Mouse (Mus musculus) liver, postnatal 0 days (tissue): ENCODE results near the gene Slc48a1. TPM values are rescaled to one million over a fixed set of nuclear protein-coding genes. Genes with fewer than 3 reads are reported as not detected.
A peak's percentile ranks its signal among the peaks of the same experiment; 100 is the strongest.

Experiments used
- ATAC-seq: fragments of 200-750 bp; cut with Nextera tagmentation; 2 replicates; pipeline ENCODE4 v1.8.0; 2017; ENCODE audit warnings: mild to moderate bottlenecking, moderate library complexity
- DNase-seq: peaks from one replicate; pipeline ENCODE4 v3.0.0-alpha.2; 2016
- H3K27ac ChIP-seq: fragments of 300-500 bp; sonication (generic); 2 replicates; pipeline ENCODE4 v1.5.1; 2014; ENCODE audit warnings: antibody characterized with exemption, moderate library complexity, mild to moderate bottlenecking, low read depth
- H3K27me3 ChIP-seq: fragments of 300-500 bp; sonication (generic); 2 replicates; pipeline ENCODE4 v1.6.1; 2014; ENCODE audit warnings: low read length, control low read depth, mixed read lengths; ENCODE audit not compliant: insufficient read depth
- H3K36me3 ChIP-seq: fragments of 300-500 bp; sonication (generic); replicated peaks from 2 replicates; pipeline ENCODE4 v1.6.1; 2014; ENCODE audit warnings: mild to moderate bottlenecking, control low read depth, low read length, moderate library complexity, mixed read lengths; ENCODE audit not compliant: insufficient read depth
- H3K4me1 ChIP-seq: fragments of 300-500 bp; sonication (generic); 2 replicates; pipeline ENCODE4 v1.6.1; 2014; ENCODE audit warnings: antibody characterized with exemption, mild to moderate bottlenecking, control low read depth; ENCODE audit not compliant: insufficient read depth
- H3K4me2 ChIP-seq: fragments of 300-500 bp; sonication (generic); 2 replicates; pipeline ENCODE4 v1.6.1; 2014; ENCODE audit warnings: low read depth, mild to moderate bottlenecking, low read length, moderate library complexity, mixed read lengths
- H3K4me3 ChIP-seq: fragments of 300-500 bp; sonication (generic); 2 replicates; pipeline ENCODE4 v1.5.1; 2014; ENCODE audit warnings: low read depth, low read length
- H3K9ac ChIP-seq: fragments of 300-500 bp; sonication (generic); replicated peaks from 2 replicates; pipeline ENCODE4 v1.6.1; 2014; ENCODE audit warnings: mild to moderate bottlenecking, moderate library complexity
- H3K9me3 ChIP-seq: fragments of 300-500 bp; sonication (generic); 2 replicates; pipeline ENCODE4 v1.6.1; 2016; ENCODE audit warnings: mild to moderate bottlenecking, control low read depth, low read length, mixed read lengths
- CTCF ChIP-seq: sonication (generic); IDR thresholded peaks from 2 replicates; pipeline ENCODE4 v1.5.1; 2016; ENCODE audit warnings: antibody characterized with exemption, low read depth
- EP300 ChIP-seq: IDR thresholded peaks from 2 replicates; pipeline ENCODE4 v1.6.1; 2016; ENCODE audit warnings: antibody characterized with exemption, low read depth, mild to moderate bottlenecking
- WGBS: fragments of 180-500 bp; shearing (Covaris S2); extraction: QIAGEN DNeasy Blood & Tissue Kit; methylation state at CpG from one replicate; pipeline ENCODE4 v1.1.7; 2014; ENCODE audit not compliant: insufficient replicate concordance; 5-methylcytosine and 5-hydroxymethylcytosine counted together
- polyA plus RNA-seq: library from polyadenylated mRNA; unstranded; fragments of >200 nt; fragmentation: Nextera tagmentation; extraction: Ambion mirVana; gene quantifications from 2 replicates; pipeline ENCODE4 v1.2.1, GENCODE M21; 2015

Slc48a1 gene
- polyA plus RNA-seq, 1 experiment from 2014 or later: 61.1 TPM

DNA sequence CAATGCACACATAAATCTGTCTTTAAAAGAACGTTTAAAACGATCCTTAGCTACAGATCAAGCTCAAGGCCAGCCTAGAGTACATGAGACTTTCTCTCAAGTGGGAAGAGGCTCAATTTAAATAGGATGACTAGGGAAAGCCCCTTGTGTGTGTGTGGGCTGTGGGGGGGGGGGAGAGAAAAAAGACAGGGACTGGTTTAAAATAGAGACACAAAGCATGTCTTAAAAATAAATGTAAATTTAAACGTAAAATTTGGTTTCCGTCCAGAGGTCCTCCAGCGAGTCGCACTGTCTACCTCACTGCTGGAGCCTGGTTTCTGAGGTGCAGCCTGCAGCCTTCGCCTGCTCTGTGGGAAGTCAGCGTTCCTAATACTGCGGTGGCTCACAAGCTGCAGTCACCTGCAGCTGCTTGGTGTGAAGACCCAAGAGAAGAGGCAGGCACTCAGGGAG, 38.0 kb upstream of the Slc48a1 start:
- DNase-seq: no peak
- H3K9ac ChIP-seq: no peak overlapping the region
- H3K4me2 ChIP-seq: no peak overlapping the region
- no peak overlapping the region for H3K4me3 ChIP-seq
- H3K27ac ChIP-seq: no peak overlapping the region
- peaks cover 11% of the 10 kb centered on the region for H3K4me1 ChIP-seq
- no peaks in the 10 kb centered on the region for H3K9me3 ChIP-seq
- H3K36me3 ChIP-seq: no peaks in the 10 kb centered on the region
- no peaks in the 10 kb centered on the region for H3K27me3 ChIP-seq
- ATAC-seq: no peak
- TF ChIP-seq CTCF (no peak), EP300 (no peak)
- WGBS: 88% methylated on average over 9 of the region's 9 CpGs

DNA sequence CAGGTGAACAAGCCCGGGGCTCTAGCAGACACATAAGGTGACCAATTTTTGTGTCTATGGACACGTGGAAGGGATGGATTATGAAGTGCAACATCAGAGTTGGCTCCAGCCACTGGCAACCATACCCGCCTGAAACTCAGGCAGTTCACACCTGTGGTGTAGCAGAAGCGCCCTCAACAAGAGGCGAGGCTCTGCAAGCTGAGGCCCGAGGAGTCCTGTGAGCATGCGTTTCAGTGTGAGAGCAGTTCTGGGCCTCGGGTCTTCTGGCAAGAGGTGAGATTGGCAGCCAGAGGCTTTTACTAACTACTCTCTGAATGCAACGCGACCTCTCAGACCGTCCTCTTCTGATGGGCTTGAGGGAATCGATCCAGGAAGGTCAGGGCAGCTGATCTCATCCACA, 36.7 kb upstream of the Slc48a1 start:
- H3K27ac ChIP-seq: no peak overlapping the region

DNA sequence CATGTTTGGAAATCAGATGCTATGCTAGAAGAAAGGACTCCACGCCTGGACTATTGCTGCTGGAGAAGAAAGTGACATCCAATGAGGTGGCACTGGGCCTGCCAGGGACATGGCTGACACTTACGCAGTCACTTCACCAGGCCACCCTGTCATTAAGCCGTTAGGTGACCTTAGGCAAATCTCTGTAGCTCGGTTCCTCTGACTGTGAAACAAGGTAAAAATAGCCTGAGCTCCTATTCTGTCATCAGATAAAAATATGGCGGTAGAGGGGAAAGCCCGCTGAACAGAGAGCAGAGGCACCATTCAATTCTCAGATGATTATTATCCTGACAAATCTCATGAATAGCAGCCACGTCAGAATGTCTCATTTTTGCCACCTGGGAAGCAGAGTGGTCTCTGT, 36.2 kb upstream of the Slc48a1 start:
- Histone ChIP-seq H3K4me1 (peaks cover 18% of the 10 kb centered on the region), H3K9me3 (no peaks in the 10 kb centered on the region), H3K27me3 (no peaks in the 10 kb centered on the region), H3K4me2 (no peak overlapping the region), H3K4me3 (no peak overlapping the region), H3K9ac (no peak overlapping the region), H3K36me3 (no peaks in the 10 kb centered on the region), H3K27ac (no peak overlapping the region)
- 44% methylated on average over 7 of the region's 7 CpGs for WGBS
- ATAC-seq (no peak), DNase-seq (no peak)
- no peak for TF ChIP-seq CTCF
- TF ChIP-seq EP300: no peak

More for the DNA sequence above, 36.7 kb upstream of the Slc48a1 start:
- H3K9ac ChIP-seq: no peak overlapping the region
- 76% methylated on average over 12 of the region's 12 CpGs for WGBS
- no peak overlapping the region for H3K4me2 ChIP-seq
- no peak for ATAC-seq
- no peaks in the 10 kb centered on the region for H3K9me3 ChIP-seq
- no peak overlapping the region for H3K4me3 ChIP-seq
- peaks cover 15% of the 10 kb centered on the region for H3K4me1 ChIP-seq
- DNase-seq: no peak
- H3K27me3 ChIP-seq: no peaks in the 10 kb centered on the region
- TF ChIP-seq CTCF (no peak), EP300 (no peak)
- no peaks in the 10 kb centered on the region for H3K36me3 ChIP-seq

DNA sequence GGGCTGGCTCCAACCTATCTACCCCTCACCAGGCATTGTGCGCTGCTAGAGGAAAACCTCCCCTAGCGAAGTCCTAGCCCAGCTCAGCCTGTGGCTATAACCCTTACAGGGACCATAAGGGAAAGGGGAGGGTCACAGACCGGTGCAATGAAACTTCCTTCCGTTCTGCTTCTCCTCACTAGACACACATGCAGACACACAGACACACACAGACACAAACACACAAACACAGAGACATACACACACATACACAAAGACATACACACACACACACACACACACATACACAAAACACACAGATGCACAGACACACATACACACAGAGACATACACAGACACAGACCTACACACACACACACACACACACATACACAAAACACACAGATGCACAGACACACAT, 35.7 kb upstream of the Slc48a1 start:
- H3K27ac ChIP-seq: peak overlapping the region; percentile 29; the same call in 1 of the 2 replicates
- H3K4me1 ChIP-seq: peaks cover 18% of the 10 kb centered on the region
- H3K9ac ChIP-seq: no peak overlapping the region
- no peak overlapping the region for H3K4me3 ChIP-seq
- ATAC-seq: no peak
- TF ChIP-seq CTCF: no peak
- no peak for TF ChIP-seq EP300
- no peaks in the 10 kb centered on the region for H3K36me3 ChIP-seq
- WGBS: 38% methylated on average over 4 of the region's 4 CpGs
- H3K9me3 ChIP-seq: no peaks in the 10 kb centered on the region
- no peak for DNase-seq
- no peak overlapping the region for H3K4me2 ChIP-seq
- H3K27me3 ChIP-seq: no peaks in the 10 kb centered on the region

DNA sequence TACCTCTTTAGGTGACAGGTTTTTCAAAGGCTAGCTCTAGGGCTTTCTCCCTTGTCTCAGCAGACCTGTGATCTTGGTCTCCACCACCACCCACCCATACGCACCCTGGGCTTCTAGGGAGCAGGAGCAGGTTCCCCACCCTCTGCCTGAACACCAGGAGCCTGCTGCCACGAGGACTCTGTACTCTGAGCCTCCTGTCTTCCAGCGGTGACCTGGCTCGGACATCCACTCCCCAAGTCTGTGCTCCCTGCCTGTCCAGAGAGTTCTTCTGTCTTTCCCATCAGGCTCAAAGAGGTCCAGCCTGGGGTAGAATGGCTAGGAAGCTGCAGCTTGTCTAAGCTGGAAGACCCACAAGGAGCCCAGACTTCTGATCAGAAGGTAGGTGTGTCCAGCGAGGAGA, 35.1 kb upstream of the Slc48a1 start:
- no peak for DNase-seq
- WGBS: 75% methylated on average over 5 of the region's 5 CpGs

DNA sequence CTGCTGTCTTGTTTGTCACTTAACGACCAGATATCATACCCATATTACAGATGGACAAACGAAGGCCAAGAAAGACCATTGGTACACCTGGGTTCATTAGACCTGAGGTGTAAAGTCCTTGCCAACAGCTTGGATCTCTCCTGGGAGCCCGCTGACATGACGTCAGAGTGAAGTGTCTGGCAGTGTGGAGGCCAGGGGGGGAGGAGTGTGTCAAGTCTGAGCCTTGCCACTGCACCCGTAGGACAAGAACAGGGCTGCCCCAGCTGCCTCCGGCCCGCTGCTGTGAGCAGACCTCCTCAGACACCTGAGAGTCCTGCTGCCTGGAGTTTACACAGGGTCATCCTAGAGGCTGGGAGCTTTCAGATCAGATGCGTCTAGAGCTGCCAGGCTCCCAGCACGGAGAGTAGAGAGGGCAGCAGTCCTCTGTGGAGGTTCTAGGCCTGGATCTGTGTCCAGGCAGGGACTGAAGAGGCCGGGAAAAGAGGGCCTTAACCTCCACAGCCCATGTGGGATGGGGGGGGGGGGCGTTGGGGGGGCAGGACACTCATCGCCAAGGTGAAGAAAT, 34.3 kb upstream of the Slc48a1 start:
- Histone ChIP-seq H3K9ac (no peak overlapping the region), H3K27ac (peak overlapping the region; percentile 1; the same call in 1 of the 2 replicates), H3K4me1 (peaks cover 26% of the 10 kb centered on the region), H3K4me2 (no peak overlapping the region), H3K9me3 (no peaks in the 10 kb centered on the region), H3K36me3 (no peaks in the 10 kb centered on the region), H3K4me3 (no peak overlapping the region), H3K27me3 (no peaks in the 10 kb centered on the region)
- TF ChIP-seq EP300 (no peak), CTCF (no peak)
- DNase-seq (no peak), ATAC-seq (no peak)
- 68% methylated on average over 12 of the region's 12 CpGs for WGBS

More for the DNA sequence above, 35.1 kb upstream of the Slc48a1 start:
- Histone ChIP-seq H3K4me3 (no peak overlapping the region), H3K4me1 (peaks cover 19% of the 10 kb centered on the region), H3K27me3 (no peaks in the 10 kb centered on the region), H3K9me3 (no peaks in the 10 kb centered on the region), H3K4me2 (no peak overlapping the region), H3K9ac (no peak overlapping the region), H3K27ac (no peak overlapping the region), H3K36me3 (no peaks in the 10 kb centered on the region)
- ATAC-seq: no peak
- TF ChIP-seq EP300: no peak
- TF ChIP-seq CTCF: no peak
